Mouse (Mus musculus): ENCODE measurements at regions not wholly inside any gene's neighbourhood (a gene's known extent, or its start where the extent isn't known, plus 50 kb on each side); places are given as distances from the start of the nearest gene placed in this dataset.
"Not testable (repeated sequence)": the region's sequence is repeated elsewhere in the genome, so short reads cannot be mapped to it uniquely, and the experiment has no call there.

- peak; percentile 2 to 3 for DNase-seq (ENCODE audit: low spot score in 2 of 2)
These were observed 242.1 kb downstream of the Gm21863 start for GRCm38 (mm10) chr12:20196386-20196785.

DNA sequence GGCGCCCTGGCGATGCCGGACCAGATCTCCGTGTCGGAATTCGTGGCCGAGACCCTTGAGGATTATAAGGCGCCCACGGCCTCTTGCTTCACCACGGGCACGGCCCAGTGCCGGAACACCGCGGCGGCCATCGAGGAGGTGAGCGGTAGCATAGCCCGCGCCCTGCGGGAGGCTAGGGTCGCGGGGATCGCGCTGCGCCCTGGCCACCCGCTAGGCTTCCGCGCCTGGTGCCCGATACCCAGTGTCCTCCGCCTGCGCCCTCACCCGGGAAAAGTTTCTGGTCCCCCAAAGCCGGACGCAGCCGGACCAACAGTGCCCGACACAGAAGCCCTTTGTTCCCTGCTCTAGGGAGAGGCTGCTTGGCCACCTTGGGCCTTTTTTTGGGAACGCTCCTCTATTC, 242.6 kb downstream of the Gm21863 start:
- peak in 1 of 2 experiments; percentile 2 for DNase-seq (ENCODE audit: low spot score in 2 of 2)

DNA sequence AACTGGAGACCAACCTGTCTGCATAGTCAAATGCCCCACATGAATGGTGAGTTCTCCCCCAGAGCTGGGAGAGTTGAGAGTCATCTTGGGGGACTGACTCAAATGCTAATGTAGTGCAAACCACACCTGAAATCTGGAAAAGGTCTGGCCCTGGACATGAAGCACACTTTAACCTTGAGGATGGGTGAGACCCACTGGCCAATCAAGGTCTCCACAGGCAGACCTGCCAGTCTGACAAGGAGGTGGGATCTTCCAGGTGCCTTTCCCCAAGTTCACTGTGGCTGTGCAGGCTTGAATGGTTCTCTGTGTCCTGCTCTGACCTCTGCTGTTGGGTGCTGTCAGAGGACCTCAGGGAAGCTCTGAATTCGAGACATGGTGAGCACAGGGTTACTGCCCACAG, 269.6 kb downstream of the Gm21863 start:
- DNase-seq (ENCODE audit: low spot score in 2 of 2): not testable (repeated sequence)

- peak; percentile 3 for DNase-seq (ENCODE audit: low spot score in 2 of 2)
These were observed 272.5 kb downstream of the Gm21863 start for GRCm38 (mm10) chr12:20226831-20227230.

DNA sequence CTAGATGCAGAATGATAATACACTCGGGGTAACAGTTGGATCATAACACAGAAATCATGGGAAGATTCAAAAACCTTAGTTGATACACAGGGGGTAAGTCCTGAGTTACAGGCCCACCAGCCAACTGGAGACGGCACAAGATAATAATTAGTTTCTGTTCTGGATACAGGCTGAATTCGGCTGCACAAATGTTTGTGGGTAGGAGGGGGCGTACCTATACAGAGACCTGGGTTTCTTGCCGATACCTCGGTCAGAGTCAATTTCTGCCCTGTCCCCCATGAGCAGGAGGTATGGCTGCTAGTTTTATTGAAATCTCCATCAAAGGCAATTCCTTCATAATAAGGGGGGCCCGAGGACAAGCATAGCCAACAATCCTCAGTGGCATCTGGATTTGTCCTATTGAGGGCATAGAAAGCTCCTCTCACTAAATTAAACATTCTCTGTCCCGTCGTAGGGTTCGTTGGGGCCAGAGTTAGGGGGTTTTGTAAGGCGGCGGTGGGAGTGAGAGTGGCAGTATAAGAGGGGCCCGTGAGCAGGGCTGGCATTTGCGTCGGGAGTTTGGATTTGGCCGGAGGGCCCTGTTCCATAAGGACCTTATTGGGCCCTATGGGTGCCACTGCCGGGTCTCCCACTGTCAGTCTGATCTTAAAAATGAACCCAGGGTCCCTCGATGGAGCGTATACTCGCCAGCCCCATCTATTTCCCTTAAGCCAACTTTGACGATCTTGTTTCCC, 273.3 kb downstream of the Gm21863 start:
- peak; percentile 3 for DNase-seq (ENCODE audit: low spot score in 2 of 2)

GRCm38 (mm10) chr12:20228321-20228999, 274.2 kb downstream of the Gm21863 start:
- peak; percentile 3 to 4 for DNase-seq (ENCODE audit: low spot score in 2 of 2)

GRCm38 (mm10) chr12:20229441-20229840, 275.1 kb downstream of the Gm21863 start:
- DNase-seq (ENCODE audit: low spot score in 2 of 2): not testable (repeated sequence)

DNA sequence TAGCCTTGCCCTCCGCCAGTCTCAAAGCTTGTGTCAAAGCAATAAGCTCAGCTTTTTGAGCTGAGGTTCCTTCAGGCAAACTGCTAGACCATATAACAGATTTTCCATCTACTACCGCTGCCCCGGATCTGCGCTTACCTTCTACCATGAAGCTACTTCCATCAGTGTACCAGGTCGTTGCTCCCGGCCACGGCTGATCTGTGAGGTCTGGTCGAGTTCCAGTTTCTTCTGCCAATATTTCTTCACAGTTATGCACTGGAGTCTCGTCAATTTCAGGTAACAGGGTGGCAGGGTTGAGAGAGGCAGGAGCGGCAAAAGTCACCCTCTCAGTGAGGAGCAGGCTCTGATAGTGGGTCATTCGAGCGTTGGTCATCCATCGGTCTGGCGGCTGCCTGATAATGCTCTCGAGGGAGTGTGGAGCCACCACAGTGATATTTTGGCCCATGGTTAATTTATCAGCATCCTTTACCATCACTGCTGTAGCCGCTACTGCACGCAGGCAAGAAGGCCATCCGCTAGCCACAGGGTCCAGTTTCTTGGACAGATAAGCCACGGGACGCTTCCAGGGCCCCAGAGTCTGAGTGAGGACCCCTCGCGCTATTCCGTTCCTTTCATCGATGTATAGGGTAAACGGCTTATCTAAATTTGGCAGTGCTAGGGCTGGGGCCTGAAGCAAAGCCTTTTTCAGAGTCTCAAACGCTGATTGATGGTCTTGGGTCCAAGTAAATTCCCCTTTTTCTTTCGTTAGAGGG, 276.0 kb downstream of the Gm21863 start:
- DNase-seq (ENCODE audit: low spot score in 2 of 2): peak; percentile 3 to 6

- DNase-seq (ENCODE audit: low spot score in 2 of 2): peak; percentile 4 to 6
These were observed 276.6 kb downstream of the Gm21863 start for GRCm38 (mm10) chr12:20230893-20231235.

- peak; percentile 8 to 18 for DNase-seq (ENCODE audit: low spot score in 2 of 2)
These were observed 277.2 kb downstream of the Gm21863 start for GRCm38 (mm10) chr12:20231528-20231927.

DNA sequence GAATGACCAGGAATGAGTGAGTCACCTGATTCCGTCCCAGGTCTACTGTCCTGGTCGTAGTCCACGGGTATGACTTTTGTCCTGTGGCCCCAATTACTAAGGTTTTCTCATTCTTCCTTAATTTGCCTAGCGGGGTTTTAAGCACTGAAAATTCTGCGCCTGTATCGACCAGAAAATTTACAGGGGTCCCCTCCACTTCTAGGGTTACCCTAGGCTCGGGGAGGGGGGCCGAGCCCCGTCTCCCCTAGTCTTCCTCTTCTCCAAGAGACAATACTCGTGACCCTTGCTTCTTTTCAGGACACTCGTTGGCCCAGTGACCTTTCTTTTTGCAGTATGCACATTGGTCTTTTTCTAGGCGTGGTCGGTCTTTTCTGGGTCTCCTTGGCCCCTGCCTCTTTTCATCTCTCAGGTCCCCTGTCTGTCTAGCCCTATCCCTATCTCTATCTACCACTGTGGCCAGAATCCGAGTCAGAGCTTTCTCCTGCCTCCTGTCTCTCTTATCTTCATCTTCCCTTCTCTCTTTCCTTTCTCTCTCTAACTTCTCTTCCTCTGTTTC, 277.8 kb downstream of the Gm21863 start:
- peak; percentile 5 to 7 for DNase-seq (ENCODE audit: low spot score in 2 of 2)

- peak; percentile 4 to 29 for DNase-seq (ENCODE audit: low spot score in 2 of 2)
These were observed 278.6 kb downstream of the Gm21863 start for GRCm38 (mm10) chr12:20232746-20233453.

DNA sequence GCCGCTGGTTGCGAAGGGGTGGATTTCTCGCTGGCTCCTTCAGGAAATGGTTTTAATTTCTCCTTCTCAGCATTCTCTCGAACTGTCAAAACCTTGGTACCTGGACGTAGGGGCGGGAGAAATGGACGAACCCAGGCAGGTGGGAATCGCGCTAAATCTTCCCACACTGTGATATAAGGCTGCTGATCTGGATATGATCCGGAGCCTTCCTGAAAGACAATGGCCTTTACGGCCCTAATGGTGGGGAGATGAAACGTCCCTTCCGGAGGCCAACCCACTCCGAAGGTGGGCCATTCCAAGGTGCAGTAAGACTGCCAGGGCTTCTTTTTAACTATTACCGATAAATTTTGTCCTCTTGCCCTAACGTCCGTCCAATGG, 279.1 kb downstream of the Gm21863 start:
- peak in 1 of 2 experiments; percentile 6 for DNase-seq (ENCODE audit: low spot score in 2 of 2)

- peak; percentile 3 to 8 for DNase-seq (ENCODE audit: low spot score in 2 of 2)
These were observed 279.6 kb downstream of the Gm21863 start for GRCm38 (mm10) chr12:20233871-20234307.

Data from thymus, postnatal 10 days (tissue).